Mouse (Mus musculus) neural tube, embryonic 11.5 days (tissue): ENCODE data around the gene Car12. TPM values are rescaled to one million over a fixed set of nuclear protein-coding genes. Genes with fewer than 3 reads are reported as not detected.
A peak's percentile ranks its signal among the peaks of the same experiment; 100 is the strongest.
"Not testable (repeated sequence)": the region's sequence is repeated elsewhere in the genome, so short reads cannot be mapped to it uniquely, and the experiment has no call there.

Source experiments
- ATAC-seq: fragments of 200-750 bp; cut with Nextera tagmentation; 2 replicates; pipeline ENCODE4 v1.8.0; 2017; ENCODE audit warnings: moderate number of reproducible peaks, mild to moderate bottlenecking, moderate TSS enrichment, moderate library complexity; ENCODE audit not compliant: insufficient read depth, low FRiP score, low TSS enrichment
- DNase-seq: peaks from one replicate; pipeline ENCODE4 v3.0.0-alpha.2; 2015; ENCODE audit warnings: low spot score
- H3K27ac ChIP-seq: fragments of 300-500 bp; sonication (generic); 2 replicates; pipeline ENCODE4 v1.5.1; 2014; ENCODE audit warnings: low read depth, mild to moderate bottlenecking, low read length
- H3K27me3 ChIP-seq: fragments of 300-500 bp; sonication (generic); 2 replicates; pipeline ENCODE4 v1.6.1; 2014; ENCODE audit warnings: mild to moderate bottlenecking, low read length, mixed read lengths; ENCODE audit not compliant: control insufficient read depth, insufficient read depth
- H3K36me3 ChIP-seq: fragments of 300-500 bp; sonication (generic); 2 replicates; pipeline ENCODE4 v1.6.1; 2014; ENCODE audit warnings: mild to moderate bottlenecking, low read length, moderate library complexity, mixed read lengths; ENCODE audit not compliant: control insufficient read depth, insufficient read depth
- H3K4me1 ChIP-seq: fragments of 300-500 bp; sonication (generic); 2 replicates; pipeline ENCODE4 v1.6.1; 2014; ENCODE audit warnings: low read length, mixed read lengths; ENCODE audit not compliant: control insufficient read depth, insufficient read depth
- H3K4me2 ChIP-seq: fragments of 300-500 bp; sonication (generic); 2 replicates; pipeline ENCODE4 v1.6.1; 2014; ENCODE audit warnings: low read depth, mild to moderate bottlenecking, moderate library complexity
- H3K4me3 ChIP-seq: fragments of 300-500 bp; sonication (generic); 2 replicates; pipeline ENCODE4 v1.5.1; 2014; ENCODE audit warnings: low read depth, low read length
- H3K9ac ChIP-seq: fragments of 300-500 bp; sonication (generic); 2 replicates; pipeline ENCODE4 v1.6.1; 2014; ENCODE audit warnings: mild to moderate bottlenecking, low read length
- H3K9me3 ChIP-seq: fragments of 300-500 bp; sonication (generic); 2 replicates; pipeline ENCODE4 v1.6.1; 2016; ENCODE audit warnings: low read length; ENCODE audit not compliant: control insufficient read depth
- WGBS: fragments of 180-500 bp; shearing (Covaris S2); extraction: QIAGEN DNeasy Blood & Tissue Kit; methylation state at CpG from one replicate; pipeline ENCODE4 v1.1.7; 2014; 5-methylcytosine and 5-hydroxymethylcytosine counted together
- polyA plus RNA-seq: library from polyadenylated mRNA; unstranded; fragments of >200 nt; fragmentation: Nextera tagmentation; extraction: Ambion mirVana; gene quantifications from 2 replicates; pipeline ENCODE4 v1.2.1, GENCODE M21; 2014

Gene Car12
- polyA plus RNA-seq, 1 experiment from 2014 or later, result 0.17 TPM

- DNase-seq (no peak), ATAC-seq (no peak)
- Histone ChIP-seq H3K4me3 (no peak overlapping the region), H3K27me3 (no peaks in the 10 kb centered on the region), H3K9me3 (no peaks in the 10 kb centered on the region), H3K4me1 (no peaks in the 10 kb centered on the region), H3K36me3 (no peaks in the 10 kb centered on the region), H3K27ac (no peak overlapping the region), H3K9ac (no peak overlapping the region), H3K4me2 (no peak overlapping the region)
- 61% methylated on average over 3 of the region's 3 CpGs for WGBS
These were observed 55.8 kb downstream of the Car12 start for GRCm38 (mm10) chr9:66769275-66769674.

GRCm38 (mm10) chr9:66770701-66771100, 57.2 kb downstream of the Car12 start:
- Histone ChIP-seq H3K4me2 (no peak overlapping the region), H3K9ac (no peak overlapping the region), H3K27me3 (no peaks in the 10 kb centered on the region), H3K4me3 (no peak overlapping the region), H3K27ac (no peak overlapping the region), H3K9me3 (no peaks in the 10 kb centered on the region), H3K4me1 (no peaks in the 10 kb centered on the region), H3K36me3 (no peaks in the 10 kb centered on the region)
- DNase-seq, result no peak
- ATAC-seq, result no peak

- not testable (repeated sequence) for H3K9me3 ChIP-seq, H3K27ac ChIP-seq, H3K4me2 ChIP-seq, H3K27me3 ChIP-seq, ATAC-seq, DNase-seq, H3K4me1 ChIP-seq, H3K4me3 ChIP-seq, H3K9ac ChIP-seq, H3K36me3 ChIP-seq
- WGBS, result no CpG with 5 or more reads among the region's 3 CpGs
These were observed 71.1 kb downstream of the Car12 start for GRCm38 (mm10) chr9:66784552-66784951.

GRCm38 (mm10) chr9:66787821-66788220, 74.3 kb downstream of the Car12 start:
- H3K4me1 ChIP-seq, result no peaks in the 10 kb centered on the region
- no peaks in the 10 kb centered on the region for H3K36me3 ChIP-seq
- no peak overlapping the region for H3K4me3 ChIP-seq
- no peaks in the 10 kb centered on the region for H3K27me3 ChIP-seq
- H3K27ac ChIP-seq, result no peak overlapping the region
- no peak overlapping the region for H3K4me2 ChIP-seq
- DNase-seq (no peak), ATAC-seq (no peak)
- no peaks in the 10 kb centered on the region for H3K9me3 ChIP-seq
- 19% methylated on average over 2 of the region's 2 CpGs for WGBS
- no peak overlapping the region for H3K9ac ChIP-seq

- H3K27ac ChIP-seq, result peak overlapping the region; percentile 90
- peak overlapping the region; percentile 66 for H3K4me3 ChIP-seq
- WGBS, result 2% methylated on average over 43 of the region's 43 CpGs
- no peaks in the 10 kb centered on the region for H3K9me3 ChIP-seq
- H3K9ac ChIP-seq, result peak overlapping the region; percentile 86
- no peaks in the 10 kb centered on the region; the same call in 1 of the 2 replicates for H3K4me1 ChIP-seq
- H3K27me3 ChIP-seq, result no peaks in the 10 kb centered on the region
- DNase-seq (no peak), ATAC-seq (peak; percentile 99)
- no peaks in the 10 kb centered on the region for H3K36me3 ChIP-seq
- peak overlapping the region; percentile 65 for H3K4me2 ChIP-seq
These were observed 81.4 kb downstream of the Car12 start for GRCm38 (mm10) chr9:66794629-66795463.

- H3K36me3 ChIP-seq, result no peaks in the 10 kb centered on the region
- peak within 1 kb of the TSS; percentile 65 for H3K4me2 ChIP-seq
- DNase-seq, result peak; percentile 97
- peak within 1 kb of the TSS; percentile 86 for H3K9ac ChIP-seq
- H3K9me3 ChIP-seq, result no peaks in the 10 kb centered on the region
- peak within 1 kb of the TSS; percentile 66 for H3K4me3 ChIP-seq
- H3K27ac ChIP-seq, result peak within 1 kb of the TSS; percentile 90
- H3K4me1 ChIP-seq, result no peaks in the 10 kb centered on the region; the same call in 1 of the 2 replicates
- H3K27me3 ChIP-seq, result no peaks in the 10 kb centered on the region
- peak; percentile 92 for ATAC-seq
- WGBS, result 0% methylated on average over 41 of the region's 42 CpGs
These were observed 82.2 kb downstream of the Car12 start, which contains the start of gene Aph1b for GRCm38 (mm10) chr9:66795464-66796324. TSS of gene Aph1b (minus strand) at chr9:66795490.

GRCm38 (mm10) chr9:66796739-66797138, 83.3 kb downstream of the Car12 start, which contains the start of gene Gm10647:
TSS of gene Gm10647 (plus strand) at chr9:66797039.
- 80% methylated on average over 5 of the region's 5 CpGs for WGBS
- no peak for ATAC-seq
- Histone ChIP-seq H3K27ac (no peak within 1 kb of the TSS), H3K4me2 (peak within 1 kb of the TSS; percentile 65), H3K4me3 (peak within 1 kb of the TSS; percentile 66), H3K4me1 (no peaks in the 10 kb centered on the region; the same call in 1 of the 2 replicates), H3K9me3 (no peaks in the 10 kb centered on the region), H3K9ac (no peak within 1 kb of the TSS), H3K27me3 (no peaks in the 10 kb centered on the region), H3K36me3 (no peaks in the 10 kb centered on the region)
- DNase-seq, result no peak

- WGBS, result 57% methylated on average over 12 of the region's 12 CpGs
- Histone ChIP-seq H3K36me3 (no peaks in the 10 kb centered on the region), H3K4me3 (no peak overlapping the region), H3K4me1 (no peaks in the 10 kb centered on the region), H3K9me3 (no peaks in the 10 kb centered on the region), H3K4me2 (no peak overlapping the region), H3K27ac (no peak overlapping the region), H3K27me3 (0 out of 2 replicates have a peak, but pooled peaks cover 4% of the 10 kb centered on the region), H3K9ac (no peak overlapping the region)
- ATAC-seq (no peak), DNase-seq (no peak)
These were observed 88.5 kb downstream of the Car12 start for GRCm38 (mm10) chr9:66801947-66802346.
